Mouse (Mus musculus) liver, embryonic 14.5 days (tissue): ENCODE results near the gene Asb1.

ENCODE experiments used
- CTCF ChIP-seq: IDR thresholded peaks from 2 replicates; pipeline ENCODE4 v1.5.1; 2016; ENCODE audit warnings: antibody characterized with exemption, low read depth, control low read depth
- EP300 ChIP-seq: IDR thresholded peaks from 2 replicates; pipeline ENCODE4 v1.6.1; 2016; ENCODE audit warnings: antibody characterized with exemption, low read depth

GRCm38 (mm10) chr1:91541042-91541592 lies 773 bp downstream of the Asb1 start:
- TF ChIP-seq CTCF: no peak
- TF ChIP-seq EP300: no peak
